Mouse (Mus musculus): ENCODE measurements around the gene Cited2. TPM values are rescaled to one million over a fixed set of nuclear protein-coding genes. Genes with fewer than 3 reads are reported as not detected.

The Cited2 gene
- 10 to 100 TPM; 35.8 to 36.2 TPM for total RNA-seq (2021)
- long read RNA-seq, experiment 1, transcript Cited2-201 (2 exons, 1,979 nt): major isoform, 32 of 36 reads
- long read RNA-seq, experiment 1, partial matches to known transcripts: 0 of 36 reads
- long read RNA-seq, experiment 1, other reads (novel, unspliced or antisense): 0 of 36 reads
- long read RNA-seq, experiment 2, transcript Cited2-203 (1 exons, 2,411 nt): minor isoform, 7 of 61 reads
- long read RNA-seq, experiment 2, transcript Cited2-201 (2 exons, 1,979 nt): major isoform, 53 of 61 reads
- long read RNA-seq, experiment 2, partial matches to known transcripts: 0 of 61 reads
- long read RNA-seq, experiment 2, other reads (novel, unspliced or antisense): 0 of 61 reads

DNA sequence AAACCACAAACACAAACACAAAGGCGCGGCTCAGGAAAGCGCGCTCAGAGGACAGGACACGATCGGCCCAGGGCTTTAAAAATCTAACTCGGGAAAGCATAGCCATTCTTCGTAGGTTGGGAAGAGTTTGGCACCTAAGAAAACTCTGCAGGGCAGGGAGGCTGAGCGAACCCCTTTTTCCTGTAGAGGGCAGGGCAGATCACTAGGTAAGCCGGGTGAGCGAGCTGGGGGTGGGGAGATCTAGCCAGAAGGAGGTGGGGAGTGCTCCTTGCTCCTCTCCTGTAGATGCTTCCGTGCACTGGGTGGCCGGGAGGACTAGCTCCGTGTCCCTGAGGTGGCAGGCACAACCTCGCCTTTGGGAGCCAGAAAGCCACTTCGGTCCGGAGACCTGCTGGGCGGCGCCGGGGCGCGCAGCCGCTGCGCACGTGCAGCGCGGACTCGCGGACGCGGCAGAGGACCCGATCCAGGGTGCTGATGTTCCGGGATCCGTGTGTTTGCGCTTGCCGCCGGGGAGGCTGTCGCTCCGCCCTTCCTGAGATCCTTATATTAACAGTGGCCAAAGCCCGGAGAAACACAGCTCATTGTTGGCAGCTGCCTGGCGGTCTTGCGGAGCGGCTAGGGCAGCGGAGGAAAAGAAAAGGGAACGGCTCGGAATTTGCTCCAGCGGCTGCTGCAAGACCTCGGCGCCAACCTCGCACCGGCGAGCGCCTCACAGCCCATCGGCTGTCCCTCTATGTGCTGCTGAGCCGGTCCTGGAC lies at the start of gene Cited2:
Cited2 (plus strand) TSS at position 566 of the 758 bp plus-strand sequence.
- TF ChIP-seq CTCF (conservative IDR thresholded peaks at IDR 0.05): peak; percentile 68
- H3K4me3 ChIP-seq: peak within 1 kb of the TSS; percentile 64
- peak; percentile 96 to 100 for DNase-seq (ENCODE audit: low spot score in 2 of 2)
- H3K27ac ChIP-seq: peak within 1 kb of the TSS; percentile 100

DNA sequence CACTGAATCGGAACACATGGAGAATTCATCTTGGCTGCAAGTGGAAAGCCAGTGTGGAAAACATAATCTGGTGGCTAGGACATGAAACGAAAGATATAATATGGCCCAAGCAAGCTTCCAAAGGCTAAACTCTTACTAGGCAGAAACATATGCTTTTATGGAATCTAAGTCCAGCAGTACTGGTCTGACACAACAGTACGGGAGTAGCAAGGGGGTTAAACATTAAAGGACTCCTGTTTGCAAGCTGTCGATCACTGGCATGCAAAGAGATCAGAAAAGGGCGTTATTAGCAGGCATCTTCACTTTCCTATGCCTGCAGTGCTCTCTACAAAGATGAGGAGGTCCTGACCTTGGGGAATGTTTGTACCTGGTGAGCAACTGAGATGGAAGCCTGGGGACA lies 48.6 kb upstream of the Cited2 start:
- no peak for DNase-seq (ENCODE audit: low spot score in 2 of 2)
- no peak overlapping the region for H3K4me3 ChIP-seq
- TF ChIP-seq CTCF (conservative IDR thresholded peaks at IDR 0.05): no peak
- no peak overlapping the region for H3K27ac ChIP-seq

GRCm38 (mm10) chr10:17674869-17675268 lies 48.1 kb upstream of the Cited2 start:
- DNase-seq (ENCODE audit: low spot score in 2 of 2): no peak
- no peak overlapping the region for H3K27ac ChIP-seq
- no peak overlapping the region for H3K4me3 ChIP-seq
- no peak for TF ChIP-seq CTCF (conservative IDR thresholded peaks at IDR 0.05)

DNA sequence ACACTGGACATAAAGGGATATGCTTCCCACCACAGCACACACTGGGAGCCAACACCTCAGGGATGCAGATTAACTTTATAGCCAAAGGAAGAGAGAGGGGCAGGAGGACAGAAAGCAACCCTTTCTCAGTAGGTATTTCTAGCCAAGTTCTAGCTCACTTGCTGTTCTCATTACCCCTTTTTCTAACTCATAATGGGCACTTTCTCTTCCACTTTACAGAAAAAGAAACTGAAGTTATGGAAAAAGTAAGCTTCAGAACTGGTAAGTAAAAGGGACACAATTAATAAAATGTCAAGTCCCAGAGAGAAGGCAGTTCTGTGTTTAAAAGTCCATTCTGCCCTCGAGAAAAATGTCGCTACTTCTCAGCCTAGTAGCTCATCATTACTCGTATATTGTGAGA lies 46.6 kb upstream of the Cited2 start:
- TF ChIP-seq CTCF (conservative IDR thresholded peaks at IDR 0.05): no peak
- no peak overlapping the region for H3K4me3 ChIP-seq
- no peak for DNase-seq (ENCODE audit: low spot score in 2 of 2)
- no peak overlapping the region for H3K27ac ChIP-seq

GRCm38 (mm10) chr10:17677308-17677707 lies 45.7 kb upstream of the Cited2 start:
- no peak for DNase-seq (ENCODE audit: low spot score in 2 of 2)
- no peak overlapping the region for H3K27ac ChIP-seq
- H3K4me3 ChIP-seq: no peak overlapping the region
- TF ChIP-seq CTCF (conservative IDR thresholded peaks at IDR 0.05): no peak

- Histone ChIP-seq H3K27ac (no peak overlapping the region), H3K4me3 (no peak overlapping the region)
- no peak for DNase-seq (ENCODE audit: low spot score in 2 of 2)
- no peak for TF ChIP-seq CTCF (conservative IDR thresholded peaks at IDR 0.05)
These were observed 42.3 kb upstream of the Cited2 start for GRCm38 (mm10) chr10:17680432-17681382.

- Histone ChIP-seq H3K4me3 (no peak overlapping the region), H3K27ac (no peak overlapping the region)
- TF ChIP-seq CTCF (conservative IDR thresholded peaks at IDR 0.05): no peak
- DNase-seq (ENCODE audit: low spot score in 2 of 2): no peak
These were observed 41.6 kb upstream of the Cited2 start for GRCm38 (mm10) chr10:17681386-17681785.

DNA sequence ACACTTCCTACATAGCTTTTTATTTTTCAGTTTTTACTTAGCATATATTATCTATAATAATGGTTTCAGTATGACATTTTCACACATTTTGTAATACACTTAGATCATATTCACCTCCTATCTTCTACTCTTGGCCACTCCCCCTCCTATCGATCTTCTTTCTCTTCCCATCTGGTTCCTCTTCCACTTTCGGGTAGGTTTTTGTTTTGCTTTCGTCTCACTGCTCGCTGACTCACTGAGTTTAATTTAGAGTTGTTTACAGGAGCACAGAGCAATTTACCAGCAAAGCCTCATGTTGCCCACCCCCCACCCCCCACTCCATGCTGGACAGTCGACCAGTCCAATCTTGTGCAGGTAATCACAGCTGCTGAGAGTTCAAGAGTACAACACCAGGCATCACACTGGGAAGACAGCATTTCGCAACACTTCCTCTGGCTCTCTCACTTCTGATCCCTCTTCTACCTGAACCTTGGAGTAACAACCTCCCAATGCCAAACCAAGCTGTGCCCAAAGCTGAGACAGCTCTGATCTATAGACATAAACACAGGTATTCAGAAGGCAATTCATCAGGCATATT lies 39.1 kb upstream of the Cited2 start:
- H3K27ac ChIP-seq: no peak overlapping the region
- no peak overlapping the region for H3K4me3 ChIP-seq
- no peak for TF ChIP-seq CTCF (conservative IDR thresholded peaks at IDR 0.05)
- no peak for DNase-seq (ENCODE audit: low spot score in 2 of 2)

DNA sequence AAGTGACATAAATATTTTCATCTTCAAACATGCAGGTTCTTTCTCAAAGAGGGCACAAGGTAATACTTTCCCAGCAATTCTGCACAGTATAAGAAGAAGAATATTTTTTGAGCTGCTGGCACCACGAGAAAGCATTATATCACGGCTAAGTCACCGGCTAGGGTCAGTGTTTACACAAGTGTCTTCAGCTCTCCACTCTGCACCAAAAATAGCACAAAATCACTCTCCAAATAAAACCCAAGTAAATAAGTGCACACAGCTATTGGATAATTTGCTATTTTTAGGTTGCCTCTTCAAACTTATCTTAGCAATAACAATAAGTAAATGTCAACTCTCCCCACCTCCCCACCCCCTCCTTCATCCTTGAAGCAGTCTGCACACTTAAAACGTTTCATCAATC lies 33.2 kb upstream of the Cited2 start:
- no peak overlapping the region for H3K4me3 ChIP-seq
- no peak for TF ChIP-seq CTCF (conservative IDR thresholded peaks at IDR 0.05)
- DNase-seq (ENCODE audit: low spot score in 2 of 2): no peak
- no peak overlapping the region for H3K27ac ChIP-seq

- Histone ChIP-seq H3K4me3 (no peak overlapping the region), H3K27ac (no peak overlapping the region)
- TF ChIP-seq CTCF (conservative IDR thresholded peaks at IDR 0.05): no peak
- no peak for DNase-seq (ENCODE audit: low spot score in 2 of 2)
These were observed 31.3 kb upstream of the Cited2 start for GRCm38 (mm10) chr10:17691709-17692108.

DNA sequence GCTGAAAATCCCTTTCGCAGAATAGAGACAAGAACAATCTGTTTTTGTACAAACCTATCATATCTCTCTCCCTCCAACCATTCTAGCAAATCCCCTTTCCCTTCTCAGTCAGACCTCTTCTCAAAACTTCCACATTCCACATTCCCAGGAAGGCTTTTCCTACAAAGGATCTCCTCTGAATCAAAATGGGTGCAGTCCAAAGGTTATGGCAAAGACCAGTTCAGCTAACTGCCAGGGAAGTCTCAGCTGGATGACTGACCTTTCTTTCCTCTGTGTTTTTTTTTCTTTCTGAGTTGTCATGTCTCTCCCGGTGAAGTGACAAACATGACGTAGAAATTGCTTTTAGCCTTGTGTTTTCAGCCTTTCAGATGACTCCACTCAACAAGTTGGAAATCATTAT lies 27.2 kb upstream of the Cited2 start:
- no peak for DNase-seq (ENCODE audit: low spot score in 2 of 2)
- no peak for TF ChIP-seq CTCF (conservative IDR thresholded peaks at IDR 0.05)
- Histone ChIP-seq H3K27ac (no peak overlapping the region), H3K4me3 (no peak overlapping the region)
